Mouse (Mus musculus): ENCODE data around the gene Slc35a1. TPM values are rescaled to one million over a fixed set of nuclear protein-coding genes. Genes with fewer than 3 reads are reported as not detected.
A peak's percentile ranks its signal among the peaks of the same experiment; 100 is the strongest.
"Not testable (repeated sequence)": the region's sequence is repeated elsewhere in the genome, so short reads cannot be mapped to it uniquely, and the experiment has no call there.

Slc35a1 gene
- 10 to 100 TPM; 34.8 to 39.7 TPM for total RNA-seq (2021)
- long read RNA-seq, experiment 1, transcript Slc35a1-201 (8 exons, 2,039 nt), result major isoform, 39 of 43 reads
- long read RNA-seq, experiment 1, partial matches to known transcripts, result 0 of 43 reads
- long read RNA-seq, experiment 1, other reads (novel, unspliced or antisense), result 4 of 43 reads
- long read RNA-seq, experiment 2, transcript Slc35a1-201 (8 exons, 2,039 nt), result major isoform, 150 of 161 reads
- long read RNA-seq, experiment 2, partial matches to known transcripts, result 3 of 161 reads
- long read RNA-seq, experiment 2, other reads (novel, unspliced or antisense), result 8 of 161 reads

- DNase-seq (ENCODE audit: low spot score in 2 of 2), result peak; percentile 89 to 91
These were observed at the start of gene Slc35a1 for GRCm38 (mm10) chr4:34686874-34687567. TSS of gene Slc35a1 (minus strand) at chr4:34687438.

- DNase-seq (ENCODE audit: low spot score in 2 of 2), result no peak
These were observed 47.2 kb upstream of the Slc35a1 start for GRCm38 (mm10) chr4:34734461-34734860.

- DNase-seq (ENCODE audit: low spot score in 2 of 2), result not testable (repeated sequence)
These were observed 46.2 kb upstream of the Slc35a1 start for GRCm38 (mm10) chr4:34733415-34733814.

- DNase-seq (ENCODE audit: low spot score in 2 of 2), result peak; percentile 71 to 72
These were observed 42.7 kb upstream of the Slc35a1 start, which contains the start of gene Cfap206 for GRCm38 (mm10) chr4:34729851-34730341. TSS of gene Cfap206 (minus strand) at chr4:34730206.

- not testable (repeated sequence) for DNase-seq (ENCODE audit: low spot score in 2 of 2)
These were observed 38.5 kb upstream of the Slc35a1 start for GRCm38 (mm10) chr4:34725710-34726109.

- no peak for DNase-seq (ENCODE audit: low spot score in 2 of 2)
These were observed 37.1 kb upstream of the Slc35a1 start for GRCm38 (mm10) chr4:34724306-34724705.

GRCm38 (mm10) chr4:34723186-34723585 is 35.9 kb upstream of the Slc35a1 start:
- no peak for DNase-seq (ENCODE audit: low spot score in 2 of 2)

GRCm38 (mm10) chr4:34720127-34720895 is 33.1 kb upstream of the Slc35a1 start:
- DNase-seq (ENCODE audit: low spot score in 2 of 2), result no peak

- DNase-seq (ENCODE audit: low spot score in 2 of 2), result no peak
These were observed 32.2 kb upstream of the Slc35a1 start for GRCm38 (mm10) chr4:34719421-34719820.

GRCm38 (mm10) chr4:34715062-34715461 is 27.8 kb upstream of the Slc35a1 start:
- DNase-seq (ENCODE audit: low spot score in 2 of 2), result no peak

- no peak for DNase-seq (ENCODE audit: low spot score in 2 of 2)
These were observed 20.9 kb upstream of the Slc35a1 start for GRCm38 (mm10) chr4:34708127-34708526.

GRCm38 (mm10) chr4:34707248-34707647 is 20.0 kb upstream of the Slc35a1 start:
- DNase-seq (ENCODE audit: low spot score in 2 of 2), result no peak

- DNase-seq (ENCODE audit: low spot score in 2 of 2), result no peak
These were observed 15.8 kb upstream of the Slc35a1 start for GRCm38 (mm10) chr4:34703029-34703428.

- no peak for DNase-seq (ENCODE audit: low spot score in 2 of 2)
These were observed 15.0 kb upstream of the Slc35a1 start for GRCm38 (mm10) chr4:34702231-34702630.

GRCm38 (mm10) chr4:34701528-34701927 is 14.3 kb upstream of the Slc35a1 start:
- peak; percentile 72 to 76 for DNase-seq (ENCODE audit: low spot score in 2 of 2)

GRCm38 (mm10) chr4:34688021-34688420 is 783 bp upstream of the Slc35a1 start:
- DNase-seq (ENCODE audit: low spot score in 2 of 2), result no peak

GRCm38 (mm10) chr4:34680530-34680929 is 6.7 kb downstream of the Slc35a1 start:
- DNase-seq (ENCODE audit: low spot score in 2 of 2), result no peak

- DNase-seq (ENCODE audit: low spot score in 2 of 2), result no peak
These were observed 13.5 kb downstream of the Slc35a1 start for GRCm38 (mm10) chr4:34673721-34674120.

- no peak for DNase-seq (ENCODE audit: low spot score in 2 of 2)
These were observed 19.3 kb downstream of the Slc35a1 start for GRCm38 (mm10) chr4:34667923-34668322.

- no peak for DNase-seq (ENCODE audit: low spot score in 2 of 2)
These were observed 25.3 kb downstream of the Slc35a1 start for GRCm38 (mm10) chr4:34661927-34662326.

- DNase-seq (ENCODE audit: low spot score in 2 of 2), result no peak
These were observed 25.7 kb downstream of the Slc35a1 start for GRCm38 (mm10) chr4:34661514-34661913.
